Mouse (Mus musculus) CH12F3 (cell line): ENCODE measurements around the gene Tspan33.

Experiments
- in situ Hi-C: fragments of 300-500 bp; cut with MboI; formaldehyde crosslinking; loops from 2 replicates; pipeline ENCODE4 v1.14.3; 2020; ENCODE audit warnings: low sequenced_read_pairs

Gene Tspan33

GRCm38 (mm10) chr6:29697548-29697947 lies 3.5 kb downstream of the Tspan33 start:
- in situ Hi-C loops: no loop called here

GRCm38 (mm10) chr6:29699085-29699745 lies 5.2 kb downstream of the Tspan33 start:
- in situ Hi-C loops: no loop called here

GRCm38 (mm10) chr6:29701051-29701450 lies 7.0 kb downstream of the Tspan33 start:
- in situ Hi-C loops: no loop called here

- in situ Hi-C loops: no loop called here
Observed at GRCm38 (mm10) chr6:29702126-29702525, 8.1 kb downstream of the Tspan33 start.

GRCm38 (mm10) chr6:29704143-29704542 lies 10.1 kb downstream of the Tspan33 start:
- in situ Hi-C loops: no loop called here

GRCm38 (mm10) chr6:29707902-29708301 lies 13.9 kb downstream of the Tspan33 start:
- in situ Hi-C loops: no loop called here

GRCm38 (mm10) chr6:29711318-29711717 lies 17.3 kb downstream of the Tspan33 start:
- in situ Hi-C loops: no loop called here

- in situ Hi-C loops: no loop called here
Observed at GRCm38 (mm10) chr6:29712011-29712584, 18.1 kb downstream of the Tspan33 start.

- in situ Hi-C loops: no loop called here
Observed at GRCm38 (mm10) chr6:29716624-29717365, 22.8 kb downstream of the Tspan33 start.

GRCm38 (mm10) chr6:29717541-29717940 lies 23.5 kb downstream of the Tspan33 start:
- in situ Hi-C loops: no loop called here

- in situ Hi-C loops: no loop called here
Observed at GRCm38 (mm10) chr6:29717952-29718521, 24.0 kb downstream of the Tspan33 start.

- in situ Hi-C loops: no loop called here
Observed at GRCm38 (mm10) chr6:29718894-29719329, 24.9 kb downstream of the Tspan33 start.

- in situ Hi-C loops: no loop called here
Observed at GRCm38 (mm10) chr6:29721890-29722289, 27.9 kb downstream of the Tspan33 start.

GRCm38 (mm10) chr6:29726576-29727200 lies 32.7 kb downstream of the Tspan33 start:
- in situ Hi-C loops: no loop called here

- in situ Hi-C loops: no loop called here
Observed at GRCm38 (mm10) chr6:29728035-29728434, 34.0 kb downstream of the Tspan33 start.

- in situ Hi-C loops: no loop called here
Observed at GRCm38 (mm10) chr6:29729491-29729890, 35.5 kb downstream of the Tspan33 start.

- in situ Hi-C loops: no loop called here
Observed at GRCm38 (mm10) chr6:29735336-29735688, 41.3 kb downstream of the Tspan33 start, which contains the start of gene Smo. Gene Smo (plus strand): TSS chr6:29735503.

GRCm38 (mm10) chr6:29735689-29736451 lies 41.8 kb downstream of the Tspan33 start:
- in situ Hi-C loops: no loop called here

GRCm38 (mm10) chr6:29736610-29737458 lies 42.8 kb downstream of the Tspan33 start:
- in situ Hi-C loops: no loop called here
